Mouse (Mus musculus) lung, postnatal 25 days (tissue): ENCODE results near the gene Ftsj3.
"Not testable (repeated sequence)": the region's sequence is repeated elsewhere in the genome, so short reads cannot be mapped to it uniquely, and the experiment has no call there.

Experiments used
- DNase-seq: peaks from one replicate; pipeline ENCODE4 v3.0.0; 2022; ENCODE audit warnings: low spot score

The Ftsj3 gene

DNA sequence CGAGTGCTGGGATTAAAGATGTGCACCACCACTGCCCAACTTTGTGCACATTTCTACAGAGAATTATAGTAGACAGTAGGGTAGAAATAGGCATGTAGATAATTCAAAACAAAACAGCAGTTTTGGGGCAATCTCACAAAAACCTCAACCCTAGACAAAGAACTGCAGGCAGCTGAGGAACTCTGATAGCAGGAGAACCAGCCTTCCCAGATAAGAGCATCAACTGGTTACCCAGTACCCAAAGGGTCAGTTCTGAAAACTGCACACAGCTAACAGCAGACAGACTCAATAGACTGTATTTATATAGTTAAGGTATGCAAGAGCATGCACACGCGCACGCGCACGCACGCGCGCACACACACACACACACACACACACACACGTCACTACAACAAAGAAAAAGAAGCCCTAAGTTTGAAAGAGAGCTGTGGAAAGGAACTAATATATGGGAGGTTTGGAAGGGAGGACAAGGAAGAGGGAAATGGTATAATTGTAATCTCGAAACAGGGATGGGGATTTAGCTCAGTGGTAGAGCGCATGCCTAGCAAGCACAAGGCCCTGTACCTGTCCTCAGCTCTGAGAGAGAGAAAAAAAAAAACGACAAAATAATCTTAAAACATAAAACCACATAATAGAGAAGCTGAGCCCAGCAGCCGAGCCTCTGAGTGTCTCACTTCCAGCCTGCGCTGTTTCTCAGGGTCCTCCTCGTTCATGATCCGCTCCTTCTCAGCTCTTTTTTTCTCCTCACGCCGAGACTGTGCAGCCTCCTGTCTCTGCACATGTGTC is 54.3 kb downstream of the Ftsj3 start:
- no peak for DNase-seq

- DNase-seq, result no peak
These were observed 55.1 kb downstream of the Ftsj3 start for GRCm38 (mm10) chr11:106200756-106201155.

GRCm38 (mm10) chr11:106199997-106200396 is 55.9 kb downstream of the Ftsj3 start:
- DNase-seq, result not testable (repeated sequence)
